Mouse (Mus musculus): ENCODE measurements at regions not wholly inside any gene's neighbourhood (a gene's known extent, or its start where the extent isn't known, plus 50 kb on each side); places are given as distances from the start of the nearest gene placed in this dataset.

GRCm38 (mm10) chr13:115655134-115655533, 553.4 kb upstream of the Itga1 start:
- in situ Hi-C loops (cut with MboI; ENCODE audit: low pct_ligation_motif_present, low pct_unique_long_range_greater_than_20kb, low sequenced_read_pairs), result no loop called here
- Histone ChIP-seq H3K4me1 (ENCODE audit: control insufficient read depth in 1 of 2, insufficient read depth in 2 of 2) (no peaks in the 10 kb centered on the region), H3K4me3 (replicated peaks in 1 of 3; ENCODE audit: low read depth in 2 of 3, low read length in 2 of 3, poor library complexity in 1 of 3) (no peak overlapping the region), H3K4me2 (ENCODE audit: insufficient read depth, low read depth, poor library complexity, severe bottlenecking) (no peak overlapping the region), H3K27me3 (replicated peaks) (no peaks in the 10 kb centered on the region), H3K9ac (ENCODE audit: insufficient read depth, low read depth) (no peak overlapping the region), H3K27ac (ENCODE audit: insufficient read depth, low read depth) (no peak overlapping the region), H3K79me2 (replicated peaks; ENCODE audit: control insufficient read depth, extremely low read depth, insufficient read depth, poor library complexity, severe bottlenecking) (no peaks in the 10 kb centered on the region), H3K36me3 (replicated peaks in 1 of 2; ENCODE audit: control insufficient read depth in 1 of 2, insufficient read depth in 1 of 2, low read length in 1 of 2) (no peaks in the 10 kb centered on the region), H3K9me3 (replicated peaks; ENCODE audit: low read length) (peaks cover 22% of the 10 kb centered on the region)
- dilution Hi-C loops (cut with MboI; ENCODE audit: extremely low pct_ligation_motif_present, extremely low pct_unique_long_range_greater_than_20kb, low sequenced_read_pairs), result no loop called here
- no peak for DNase-seq (ENCODE audit: extremely low read depth)
- TF ChIP-seq ZKSCAN1 (IDR thresholded peaks at IDR 0.05; ENCODE audit: borderline replicate concordance, low read depth, low read length) (no peak), IRF4 (IDR thresholded peaks at IDR 0.05; ENCODE audit: low read depth, low read length) (no peak), ELF1 (IDR thresholded peaks at IDR 0.05; ENCODE audit: low read depth, low read length) (no peak), BHLHE40 (IDR thresholded peaks at IDR 0.05; ENCODE audit: low read depth, low read length) (no peak), MAZ (IDR thresholded peaks at IDR 0.05; ENCODE audit: low read depth, low read length) (no peak), MXI1 (IDR thresholded peaks at IDR 0.05; ENCODE audit: low read depth, low read length) (no peak), MAX (IDR thresholded peaks at IDR 0.05; ENCODE audit: low read length) (no peak), MEF2A (IDR thresholded peaks at IDR 0.05; ENCODE audit: borderline replicate concordance, low read depth, low read length) (no peak), POLR2AphosphoS2 (IDR thresholded peaks at IDR 0.05; ENCODE audit: low read depth, low read length) (no peak), HCFC1 (IDR thresholded peaks at IDR 0.05; ENCODE audit: low read depth, low read length) (no peak), TBP (conservative IDR thresholded peaks at IDR 0.05; ENCODE audit: low read depth, low read length) (no peak), USF2 (conservative IDR thresholded peaks at IDR 0.05; ENCODE audit: low read depth, low read length) (no peak), UBTF (IDR thresholded peaks at IDR 0.05; ENCODE audit: low read depth, low read length) (no peak), NELFE (IDR thresholded peaks at IDR 0.05; ENCODE audit: low read depth, low read length) (no peak), TCF12 (IDR thresholded peaks at IDR 0.05; ENCODE audit: low read depth, low read length) (no peak), EP300 (IDR thresholded peaks at IDR 0.05; ENCODE audit: low read length) (no peak), ZMIZ1 (IDR thresholded peaks at IDR 0.05; ENCODE audit: low read depth, low read length) (no peak), USF1 (IDR thresholded peaks at IDR 0.05; ENCODE audit: low read depth, low read length) (no peak)

DNA sequence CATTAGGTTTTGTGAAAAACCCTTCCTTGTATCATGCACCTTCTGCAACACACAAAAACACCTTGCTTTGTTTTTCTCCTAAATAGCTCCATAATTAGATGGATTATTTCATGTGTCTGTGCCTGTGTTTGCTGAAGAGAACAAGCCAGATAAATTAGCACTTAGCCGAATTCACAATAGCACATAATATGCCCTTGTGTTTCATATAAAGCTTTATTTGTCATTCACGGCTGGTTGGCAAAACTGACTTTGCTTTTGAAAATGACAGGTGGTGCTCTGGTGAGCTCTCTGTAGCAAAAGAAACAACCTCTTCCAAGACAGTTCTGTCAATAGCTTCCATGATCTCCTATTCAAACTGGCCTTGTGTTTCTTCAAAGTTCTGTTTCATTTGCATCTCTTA, 551.2 kb upstream of the Itga1 start:
- Histone ChIP-seq H3K4me2 (ENCODE audit: insufficient read depth, low read depth, poor library complexity, severe bottlenecking) (no peak overlapping the region), H3K9ac (ENCODE audit: insufficient read depth, low read depth) (no peak overlapping the region), H3K27me3 (replicated peaks) (no peaks in the 10 kb centered on the region), H3K9me3 (replicated peaks; ENCODE audit: low read length) (peaks cover 17% of the 10 kb centered on the region), H3K36me3 (replicated peaks in 1 of 2; ENCODE audit: control insufficient read depth in 1 of 2, insufficient read depth in 1 of 2, low read length in 1 of 2) (no peaks in the 10 kb centered on the region), H3K27ac (ENCODE audit: insufficient read depth, low read depth) (no peak overlapping the region), H3K4me1 (ENCODE audit: control insufficient read depth in 1 of 2, insufficient read depth in 2 of 2) (no peaks in the 10 kb centered on the region), H3K4me3 (replicated peaks in 1 of 3; ENCODE audit: low read depth in 2 of 3, low read length in 2 of 3, poor library complexity in 1 of 3) (no peak overlapping the region), H3K79me2 (replicated peaks; ENCODE audit: control insufficient read depth, extremely low read depth, insufficient read depth, poor library complexity, severe bottlenecking) (no peaks in the 10 kb centered on the region)
- no peak for DNase-seq (ENCODE audit: extremely low read depth)
- in situ Hi-C loops (cut with MboI; ENCODE audit: low pct_ligation_motif_present, low pct_unique_long_range_greater_than_20kb, low sequenced_read_pairs), result no loop called here
- TF ChIP-seq NELFE (IDR thresholded peaks at IDR 0.05; ENCODE audit: low read depth, low read length) (no peak), JUN (IDR thresholded peaks at IDR 0.05; ENCODE audit: insufficient read depth, low read depth, low read length) (no peak), TBP (conservative IDR thresholded peaks at IDR 0.05; ENCODE audit: low read depth, low read length) (no peak), TCF12 (IDR thresholded peaks at IDR 0.05; ENCODE audit: low read depth, low read length) (no peak), E2F4 (IDR thresholded peaks at IDR 0.05; ENCODE audit: insufficient replicate concordance, low read depth, low read length) (no peak), ZNF384 (IDR thresholded peaks at IDR 0.05; ENCODE audit: low read depth, low read length) (no peak), KAT2A (IDR thresholded peaks at IDR 0.05; ENCODE audit: insufficient replicate concordance, low read length) (no peak), ETS1 (conservative IDR thresholded peaks at IDR 0.05; ENCODE audit: low read depth, low read length) (no peak), MEF2A (IDR thresholded peaks at IDR 0.05; ENCODE audit: borderline replicate concordance, low read depth, low read length) (no peak), ZKSCAN1 (IDR thresholded peaks at IDR 0.05; ENCODE audit: borderline replicate concordance, low read depth, low read length) (no peak), POLR2AphosphoS2 (IDR thresholded peaks at IDR 0.05; ENCODE audit: low read depth, low read length) (no peak), EP300 (IDR thresholded peaks at IDR 0.05; ENCODE audit: low read length) (no peak)
- dilution Hi-C loops (cut with MboI; ENCODE audit: extremely low pct_ligation_motif_present, extremely low pct_unique_long_range_greater_than_20kb, low sequenced_read_pairs), result no loop called here
